Mouse (Mus musculus) thymus, adult 2 months (tissue): ENCODE measurements at regions not wholly inside any gene's neighbourhood (a gene's known extent, or its start where the extent isn't known, plus 50 kb on each side); places are given as distances from the start of the nearest gene placed in this dataset.
"Not testable (repeated sequence)": the region's sequence is repeated elsewhere in the genome, so short reads cannot be mapped to it uniquely, and the experiment has no call there.

ENCODE experiments used
- DNase-seq: peaks from one replicate; pipeline ENCODE4 v3.0.0; 2021
- H3K27ac ChIP-seq: fragments of 200-500 bp; 2 replicates; pipeline ENCODE4 v1.5.1; 2012; ENCODE audit warnings: low read length, control low read depth; ENCODE audit not compliant: control insufficient read depth, insufficient read depth
- H3K27me3 ChIP-seq: fragments of 200-500 bp; 2 replicates; pipeline ENCODE4 v1.6.1; 2012; ENCODE audit warnings: mild to moderate bottlenecking, low read length, moderate library complexity, mixed read lengths; ENCODE audit not compliant: control insufficient read depth, insufficient read depth
- H3K36me3 ChIP-seq: fragments of 200-500 bp; 2 replicates; pipeline ENCODE4 v1.6.1; 2012; ENCODE audit warnings: mild to moderate bottlenecking, low read length, moderate library complexity; ENCODE audit not compliant: control insufficient read depth, insufficient read depth
- H3K4me1 ChIP-seq: fragments of 200-500 bp; replicated peaks from 2 replicates; pipeline ENCODE4 v1.6.1; 2012; ENCODE audit warnings: low read length; ENCODE audit not compliant: control insufficient read depth, insufficient read depth
- H3K4me3 ChIP-seq: fragments of 200-500 bp; 2 replicates; pipeline ENCODE4 v1.5.1; 2012; ENCODE audit warnings: mild to moderate bottlenecking, low read length, control low read depth, moderate library complexity; ENCODE audit not compliant: control insufficient read depth, insufficient read depth
- CTCF ChIP-seq: fragments of 200-500 bp; IDR thresholded peaks from 2 replicates; pipeline ENCODE4 v1.5.1; 2012; ENCODE audit warnings: mild to moderate bottlenecking, control low read depth, low read length, moderate library complexity, borderline replicate concordance; ENCODE audit not compliant: control insufficient read depth, poor library complexity, insufficient read depth; ENCODE audit errors: extremely low read depth
- POLR2A ChIP-seq: fragments of 200-500 bp; IDR thresholded peaks from 2 replicates; pipeline ENCODE4 v1.6.1; 2012; ENCODE audit warnings: mild to moderate bottlenecking, low read length, control low read depth, moderate library complexity; ENCODE audit not compliant: control insufficient read depth, poor library complexity, insufficient read depth; ENCODE audit errors: extremely low read depth
- WGBS: fragments of 180-500 bp; shearing (Covaris S2); methylation state at CpG from one replicate; pipeline ENCODE4 v1.1.7; 2018; 5-methylcytosine and 5-hydroxymethylcytosine counted together

- Histone ChIP-seq H3K4me3 (no peak overlapping the region), H3K4me1 (no peaks in the 10 kb centered on the region), H3K36me3 (no peaks in the 10 kb centered on the region), H3K27me3 (no peaks in the 10 kb centered on the region), H3K27ac (no peak overlapping the region)
- DNase-seq, result no peak
- WGBS, result 66% methylated on average over 6 of the region's 6 CpGs
- TF ChIP-seq CTCF, result no peak
- TF ChIP-seq POLR2A, result no peak
Measured at GRCm38 (mm10) chr7:129766087-129766834, 174.6 kb downstream of the Wdr11 start.

- WGBS, result 91% methylated on average over 1 of the region's 1 CpGs
- H3K27ac ChIP-seq, H3K4me3 ChIP-seq, H3K27me3 ChIP-seq, DNase-seq, H3K36me3 ChIP-seq: not testable (repeated sequence)
- peaks cover 28% of the 10 kb centered on the region for H3K4me1 ChIP-seq
Measured at GRCm38 (mm10) chr7:129769673-129770072, 178.0 kb downstream of the Wdr11 start.

- no peak for TF ChIP-seq CTCF
- Histone ChIP-seq H3K36me3 (no peaks in the 10 kb centered on the region), H3K4me3 (no peak overlapping the region), H3K4me1 (peaks cover 35% of the 10 kb centered on the region), H3K27ac (peak overlapping the region; percentile 64), H3K27me3 (no peaks in the 10 kb centered on the region)
- no peak for DNase-seq
- WGBS, result 54% methylated on average over 2 of the region's 2 CpGs
Measured at GRCm38 (mm10) chr7:129771876-129772275, 180.2 kb downstream of the Wdr11 start.

- no peak for TF ChIP-seq POLR2A
- no peak for TF ChIP-seq CTCF
- DNase-seq, result no peak
- no peak overlapping the region for H3K4me3 ChIP-seq
- H3K27ac ChIP-seq, result no peak overlapping the region
- 94% methylated on average over 11 of the region's 11 CpGs for WGBS
- no peaks in the 10 kb centered on the region for H3K27me3 ChIP-seq
- no peaks in the 10 kb centered on the region for H3K36me3 ChIP-seq
- peaks cover 35% of the 10 kb centered on the region for H3K4me1 ChIP-seq
Measured at GRCm38 (mm10) chr7:129772540-129773331, 181.1 kb downstream of the Wdr11 start.

- H3K27me3 ChIP-seq, result no peaks in the 10 kb centered on the region
- WGBS, result 40% methylated on average over 17 of the region's 17 CpGs
- TF ChIP-seq CTCF (no peak), POLR2A (no peak)
- DNase-seq, result peak; percentile 58
- peaks cover 48% of the 10 kb centered on the region for H3K4me1 ChIP-seq
- no peaks in the 10 kb centered on the region for H3K36me3 ChIP-seq
- H3K27ac ChIP-seq, result peak overlapping the region; percentile 77
- no peak overlapping the region for H3K4me3 ChIP-seq
Measured at GRCm38 (mm10) chr7:129774261-129774861, 182.7 kb downstream of the Wdr11 start.

- Histone ChIP-seq H3K27me3 (no peaks in the 10 kb centered on the region), H3K4me3 (no peak overlapping the region), H3K36me3 (no peaks in the 10 kb centered on the region), H3K4me1 (peaks cover 48% of the 10 kb centered on the region), H3K27ac (no peak overlapping the region)
- TF ChIP-seq POLR2A (no peak), CTCF (no peak)
- 96% methylated on average over 11 of the region's 11 CpGs for WGBS
- DNase-seq, result no peak
Measured at GRCm38 (mm10) chr7:129775189-129775588, 183.5 kb downstream of the Wdr11 start.
